Mouse (Mus musculus): ENCODE measurements around the gene Fastkd5. TPM values are rescaled to one million over a fixed set of nuclear protein-coding genes. Genes with fewer than 3 reads are reported as not detected.

Gene Fastkd5
- polyA plus RNA-seq, 1 experiment, result 6.9 TPM

DNA sequence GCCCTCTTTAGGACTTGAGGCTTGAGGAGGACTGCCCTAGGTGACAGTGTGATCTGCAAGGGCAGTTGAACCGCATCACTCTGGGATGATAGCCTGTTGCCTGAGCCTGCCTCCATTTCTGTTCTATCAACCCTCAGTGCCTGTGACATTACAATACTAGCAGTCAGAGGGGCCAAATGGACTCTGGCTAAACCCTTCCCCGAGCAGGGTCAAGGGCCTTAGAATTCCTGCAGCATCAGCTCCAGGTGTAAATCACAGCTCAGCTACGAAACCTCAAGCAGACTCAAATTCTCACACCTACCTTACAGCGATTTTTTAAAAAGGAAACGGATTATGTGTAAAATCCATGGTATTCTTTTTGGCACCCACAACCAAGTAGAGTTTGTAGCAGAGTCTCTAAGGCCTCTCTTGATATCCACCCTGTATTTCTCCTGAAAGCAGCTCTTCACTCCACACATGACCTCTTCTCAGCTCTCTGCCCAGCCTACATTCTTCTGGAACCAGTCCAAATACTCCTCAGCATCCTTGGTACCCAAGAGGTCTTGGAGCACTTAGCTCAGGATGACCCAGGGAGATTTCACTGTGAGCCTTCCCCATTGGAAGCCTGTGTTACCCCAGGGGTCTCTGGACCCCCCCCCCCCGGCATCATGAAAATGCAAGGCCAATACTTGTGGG lies 11.7 kb upstream of the Fastkd5 start:
- Histone ChIP-seq H3K27me3 (ENCODE audit: control insufficient read depth, insufficient read depth, insufficient read length) (no peaks in the 10 kb centered on the region), H3ac (ENCODE audit: control insufficient read depth, insufficient read length, low read depth) (no peak overlapping the region), H3K4me3 (ENCODE audit: insufficient read depth, poor library complexity, severe bottlenecking) (no peak overlapping the region), H3K79me3 (ENCODE audit: low read depth) (no peaks in the 10 kb centered on the region), H3K36me3 (ENCODE audit: control insufficient read depth, insufficient read depth) (no peaks in the 10 kb centered on the region), H3K79me2 (ENCODE audit: control insufficient read depth, insufficient read depth) (no peaks in the 10 kb centered on the region)
- TF ChIP-seq USF1 (IDR thresholded peaks at IDR 0.05; ENCODE audit: low read depth) (no peak), MYOG (IDR thresholded peaks at IDR 0.05; ENCODE audit: control insufficient read depth, extremely low read depth, insufficient read length) (no peak), FOSL1 (IDR thresholded peaks at IDR 0.05; ENCODE audit: insufficient read depth, low read length, poor library complexity, severe bottlenecking) (no peak), MYOD1 (IDR thresholded peaks at IDR 0.05; ENCODE audit: control insufficient read depth, insufficient read length, low read depth) (no peak)

DNA sequence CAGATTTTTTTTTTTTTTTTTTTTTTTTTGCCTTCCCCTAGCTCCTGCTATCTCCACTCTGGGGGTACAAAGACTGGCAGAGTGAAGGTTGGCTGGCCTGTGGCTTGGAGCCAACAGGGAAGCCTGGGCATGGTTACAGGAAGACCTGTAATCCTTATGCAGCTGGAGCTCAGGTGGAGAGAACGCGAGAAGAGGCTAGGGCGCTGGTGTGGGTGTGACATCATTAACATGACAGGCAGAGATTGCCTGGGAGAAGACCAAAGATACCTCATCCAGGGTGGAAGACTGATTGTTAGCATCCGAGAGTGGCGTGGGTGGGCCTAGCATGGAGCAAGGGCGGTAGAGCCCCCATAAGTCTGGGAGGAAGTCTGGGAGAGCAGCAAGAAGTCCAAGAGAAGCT lies 9.4 kb upstream of the Fastkd5 start:
- Histone ChIP-seq H3K27me3 (ENCODE audit: control insufficient read depth, insufficient read depth, insufficient read length) (no peaks in the 10 kb centered on the region), H3K79me2 (ENCODE audit: control insufficient read depth, insufficient read depth) (no peaks in the 10 kb centered on the region), H3K4me3 (ENCODE audit: insufficient read depth, poor library complexity, severe bottlenecking) (no peak overlapping the region), H3ac (ENCODE audit: control insufficient read depth, insufficient read length, low read depth) (no peak overlapping the region), H3K79me3 (ENCODE audit: low read depth) (no peaks in the 10 kb centered on the region), H3K36me3 (ENCODE audit: control insufficient read depth, insufficient read depth) (no peaks in the 10 kb centered on the region)
- no peak for TF ChIP-seq CEBPB (IDR thresholded peaks at IDR 0.05; ENCODE audit: low read depth)
- no peak for TF ChIP-seq FOSL1 (IDR thresholded peaks at IDR 0.05; ENCODE audit: insufficient read depth, low read length, poor library complexity, severe bottlenecking)
- no peak for TF ChIP-seq MAX (IDR thresholded peaks at IDR 0.05)
- no peak for TF ChIP-seq MYOD1 (IDR thresholded peaks at IDR 0.05; ENCODE audit: control insufficient read depth, insufficient read length, low read depth)
- no peak for TF ChIP-seq USF1 (IDR thresholded peaks at IDR 0.05; ENCODE audit: low read depth)
- TF ChIP-seq CTCF (IDR thresholded peaks at IDR 0.05; ENCODE audit: control insufficient read depth, insufficient read depth, insufficient read length), result no peak
- no peak for TF ChIP-seq MYOG (IDR thresholded peaks at IDR 0.05; ENCODE audit: control insufficient read depth, extremely low read depth, insufficient read length)

DNA sequence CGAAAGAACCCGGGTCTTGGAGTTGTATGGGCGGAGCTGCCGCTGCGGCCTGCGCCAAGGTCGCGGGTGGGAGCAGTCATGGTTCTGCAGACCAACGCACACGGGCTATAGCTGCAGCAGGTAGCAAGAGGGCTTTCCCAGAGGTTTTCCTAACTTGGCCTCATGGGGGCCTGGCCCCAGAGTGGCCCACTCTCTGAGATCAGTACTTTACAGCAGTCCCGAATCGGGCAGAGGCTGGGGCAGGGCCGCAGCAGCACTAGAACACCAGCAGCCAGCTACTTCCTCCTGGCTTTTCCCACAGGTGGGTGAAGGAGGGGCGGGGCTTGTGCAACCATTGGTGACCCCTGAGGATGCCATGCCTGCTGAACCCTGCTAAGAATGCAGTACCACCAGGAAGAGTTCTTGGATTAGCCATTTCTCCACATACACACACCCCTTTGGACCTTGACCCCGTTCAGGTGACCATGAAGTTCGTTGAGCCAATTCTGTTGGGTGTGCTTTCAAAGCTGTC lies 8.3 kb upstream of the Fastkd5 start:
- no peaks in the 10 kb centered on the region for H3K79me2 ChIP-seq (ENCODE audit: control insufficient read depth, insufficient read depth)
- no peak for TF ChIP-seq USF1 (IDR thresholded peaks at IDR 0.05; ENCODE audit: low read depth)
- no peak for TF ChIP-seq FOSL1 (IDR thresholded peaks at IDR 0.05; ENCODE audit: insufficient read depth, low read length, poor library complexity, severe bottlenecking)
- TF ChIP-seq MAX (IDR thresholded peaks at IDR 0.05), result no peak
- TF ChIP-seq CEBPB (IDR thresholded peaks at IDR 0.05; ENCODE audit: low read depth), result no peak
- TF ChIP-seq CTCF (IDR thresholded peaks at IDR 0.05; ENCODE audit: control insufficient read depth, insufficient read depth, insufficient read length), result no peak
- no peak for TF ChIP-seq MYOD1 (IDR thresholded peaks at IDR 0.05; ENCODE audit: control insufficient read depth, insufficient read length, low read depth)
- no peak for TF ChIP-seq MYOG (IDR thresholded peaks at IDR 0.05; ENCODE audit: control insufficient read depth, extremely low read depth, insufficient read length)
- H3K4me3 ChIP-seq (ENCODE audit: insufficient read depth, poor library complexity, severe bottlenecking), result no peak overlapping the region
- no peak overlapping the region for H3ac ChIP-seq (ENCODE audit: control insufficient read depth, insufficient read length, low read depth)
- no peaks in the 10 kb centered on the region for H3K36me3 ChIP-seq (ENCODE audit: control insufficient read depth, insufficient read depth)
- no peaks in the 10 kb centered on the region for H3K79me3 ChIP-seq (ENCODE audit: low read depth)
- no peaks in the 10 kb centered on the region for H3K27me3 ChIP-seq (ENCODE audit: control insufficient read depth, insufficient read depth, insufficient read length)

DNA sequence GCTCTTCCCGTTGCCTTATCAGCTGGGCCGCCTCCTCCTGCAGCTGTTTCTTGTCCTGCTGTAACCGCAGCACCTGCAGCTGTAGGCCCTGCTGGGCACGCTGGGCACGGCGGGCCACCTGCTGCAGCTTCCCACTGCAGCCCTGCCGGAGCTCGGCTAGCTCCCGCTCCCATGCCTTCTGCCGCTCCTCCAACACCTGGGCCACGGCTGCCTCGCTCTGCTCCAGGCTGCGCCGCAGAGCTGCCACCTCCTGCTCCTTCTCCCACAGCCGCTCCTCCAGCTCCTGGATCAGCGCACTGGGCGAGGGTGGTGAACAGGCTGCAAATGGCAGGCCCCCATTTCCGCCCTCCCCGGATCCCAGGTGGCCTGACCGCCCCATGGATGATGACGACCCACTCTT lies 6.0 kb upstream of the Fastkd5 start:
- H3K36me3 ChIP-seq (ENCODE audit: control insufficient read depth, insufficient read depth), result no peaks in the 10 kb centered on the region
- H3K27me3 ChIP-seq (ENCODE audit: control insufficient read depth, insufficient read depth, insufficient read length), result no peaks in the 10 kb centered on the region
- no peak for TF ChIP-seq MAX (IDR thresholded peaks at IDR 0.05)
- no peak for TF ChIP-seq MYOG (IDR thresholded peaks at IDR 0.05; ENCODE audit: control insufficient read depth, extremely low read depth, insufficient read length)
- TF ChIP-seq USF1 (IDR thresholded peaks at IDR 0.05; ENCODE audit: low read depth), result no peak
- no peak for TF ChIP-seq CTCF (IDR thresholded peaks at IDR 0.05; ENCODE audit: control insufficient read depth, insufficient read depth, insufficient read length)
- TF ChIP-seq MYOD1 (IDR thresholded peaks at IDR 0.05; ENCODE audit: control insufficient read depth, insufficient read length, low read depth), result no peak
- no peak for TF ChIP-seq FOSL1 (IDR thresholded peaks at IDR 0.05; ENCODE audit: insufficient read depth, low read length, poor library complexity, severe bottlenecking)
- TF ChIP-seq CEBPB (IDR thresholded peaks at IDR 0.05; ENCODE audit: low read depth), result no peak
- no peak overlapping the region for H3K4me3 ChIP-seq (ENCODE audit: insufficient read depth, poor library complexity, severe bottlenecking)
- no peaks in the 10 kb centered on the region for H3K79me3 ChIP-seq (ENCODE audit: low read depth)
- H3ac ChIP-seq (ENCODE audit: control insufficient read depth, insufficient read length, low read depth), result no peak overlapping the region
- H3K79me2 ChIP-seq (ENCODE audit: control insufficient read depth, insufficient read depth), result no peaks in the 10 kb centered on the region

DNA sequence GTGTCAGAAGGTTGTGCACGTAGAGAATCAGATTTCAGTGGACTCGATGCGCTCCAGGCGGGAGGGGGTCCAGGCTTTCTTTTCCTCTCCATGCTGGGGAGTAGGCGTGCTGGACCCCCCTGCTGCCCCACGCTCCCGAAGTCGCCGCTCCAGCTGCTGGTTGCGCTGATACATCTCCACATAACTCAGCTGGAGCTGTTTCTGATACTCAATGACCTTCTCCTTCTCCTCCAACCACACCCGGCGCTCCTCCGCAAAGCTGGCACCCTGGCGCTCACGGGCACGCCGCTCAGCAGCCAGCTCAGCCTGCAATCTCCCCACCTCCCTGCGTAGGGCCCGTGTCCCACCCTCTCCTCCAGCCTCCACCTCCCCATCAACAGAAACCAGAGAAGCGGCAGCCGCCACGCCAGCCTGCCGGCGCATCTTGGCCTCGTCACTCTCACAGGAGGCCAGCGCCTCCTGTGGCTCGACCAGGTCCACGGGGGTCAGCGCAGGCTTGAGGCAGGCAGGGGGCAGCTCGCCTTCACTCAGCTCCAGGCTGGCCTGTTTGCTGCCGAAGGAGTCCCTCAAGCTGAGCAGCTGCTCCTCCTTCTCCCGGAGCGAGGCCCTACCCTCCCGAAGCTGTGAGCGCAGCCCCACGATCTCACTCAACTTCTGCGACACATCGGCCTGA lies 5.0 kb upstream of the Fastkd5 start:
- no peak for TF ChIP-seq MAX (IDR thresholded peaks at IDR 0.05)
- TF ChIP-seq MYOD1 (IDR thresholded peaks at IDR 0.05; ENCODE audit: control insufficient read depth, insufficient read length, low read depth), result no peak
- TF ChIP-seq MYOG (IDR thresholded peaks at IDR 0.05; ENCODE audit: control insufficient read depth, extremely low read depth, insufficient read length), result no peak
- no peak for TF ChIP-seq CTCF (IDR thresholded peaks at IDR 0.05; ENCODE audit: control insufficient read depth, insufficient read depth, insufficient read length)
- TF ChIP-seq CEBPB (IDR thresholded peaks at IDR 0.05; ENCODE audit: low read depth), result no peak
- no peak for TF ChIP-seq USF1 (IDR thresholded peaks at IDR 0.05; ENCODE audit: low read depth)
- no peak for TF ChIP-seq FOSL1 (IDR thresholded peaks at IDR 0.05; ENCODE audit: insufficient read depth, low read length, poor library complexity, severe bottlenecking)
- Histone ChIP-seq H3K79me3 (ENCODE audit: low read depth) (no peaks in the 10 kb centered on the region), H3K27me3 (ENCODE audit: control insufficient read depth, insufficient read depth, insufficient read length) (no peaks in the 10 kb centered on the region), H3K79me2 (ENCODE audit: control insufficient read depth, insufficient read depth) (peaks cover 4% of the 10 kb centered on the region), H3ac (ENCODE audit: control insufficient read depth, insufficient read length, low read depth) (no peak overlapping the region), H3K4me3 (ENCODE audit: insufficient read depth, poor library complexity, severe bottlenecking) (no peak overlapping the region), H3K36me3 (ENCODE audit: control insufficient read depth, insufficient read depth) (no peaks in the 10 kb centered on the region)

Data from C2C12 (cell line).